Mouse (Mus musculus): ENCODE measurements at regions not wholly inside any gene's neighbourhood (a gene's known extent, or its start where the extent isn't known, plus 50 kb on each side); places are given as distances from the start of the nearest gene placed in this dataset.

- no peak for DNase-seq (ENCODE audit: low read depth, low spot score)
Observed at GRCm38 (mm10) chr12:94737263-94737662, 954.8 kb upstream of the Flrt2 start.

- DNase-seq (ENCODE audit: low read depth, low spot score) = peak; percentile 4
Observed at GRCm38 (mm10) chr12:94749747-94750515, 942.1 kb upstream of the Flrt2 start.

- DNase-seq (ENCODE audit: low read depth, low spot score) = no peak
Observed at GRCm38 (mm10) chr12:94755754-94756153, 936.3 kb upstream of the Flrt2 start.

GRCm38 (mm10) chr12:94795913-94796615 lies 896.0 kb upstream of the Flrt2 start:
- DNase-seq (ENCODE audit: low read depth, low spot score) = no peak

- DNase-seq (ENCODE audit: low read depth, low spot score) = no peak
Observed at GRCm38 (mm10) chr12:94804692-94805091, 887.3 kb upstream of the Flrt2 start.

- DNase-seq (ENCODE audit: low read depth, low spot score) = peak; percentile 1
Observed at GRCm38 (mm10) chr12:94831400-94831799, 860.6 kb upstream of the Flrt2 start.

- no peak for DNase-seq (ENCODE audit: low read depth, low spot score)
Observed at GRCm38 (mm10) chr12:94862720-94863119, 829.3 kb upstream of the Flrt2 start.

GRCm38 (mm10) chr12:94910816-94911215 lies 781.2 kb upstream of the Flrt2 start:
- no peak for DNase-seq (ENCODE audit: low read depth, low spot score)

GRCm38 (mm10) chr12:94943067-94943466 lies 749.0 kb upstream of the Flrt2 start:
- DNase-seq (ENCODE audit: low read depth, low spot score) = no peak
